Mouse (Mus musculus) liver, adult 2 months (tissue): ENCODE measurements around the gene Ifi47. TPM values are rescaled to one million over a fixed set of nuclear protein-coding genes. Genes with fewer than 3 reads are reported as not detected.
A peak's percentile ranks its signal among the peaks of the same experiment; 100 is the strongest.

ENCODE experiments used
- DNase-seq: peaks from one replicate; pipeline ENCODE4 v3.0.0-alpha.2; 2011; ENCODE audit warnings: low read depth, low spot score; ENCODE audit errors: extremely low read depth
- H3K27ac ChIP-seq: fragments of 200-500 bp; replicated peaks from 2 replicates; pipeline ENCODE4 v1.5.1; 2012; ENCODE audit warnings: low read depth, mild to moderate bottlenecking, control low read depth, inconsistent platforms, low read length; ENCODE audit not compliant: insufficient read depth
- H3K27me3 ChIP-seq: fragments of 200-500 bp; 2 replicates; pipeline ENCODE4 v1.6.1; 2012; ENCODE audit warnings: mild to moderate bottlenecking, moderate library complexity, low read length, inconsistent platforms; ENCODE audit not compliant: control insufficient read depth, insufficient read depth
- H3K36me3 ChIP-seq: fragments of 200-500 bp; 2 replicates; pipeline ENCODE4 v1.6.1; 2012; ENCODE audit warnings: low read length, inconsistent platforms; ENCODE audit not compliant: control insufficient read depth, insufficient read depth
- H3K4me1 ChIP-seq: fragments of 200-500 bp; 2 replicates; pipeline ENCODE4 v1.6.1; 2011; ENCODE audit warnings: low read length; ENCODE audit not compliant: control insufficient read depth, insufficient read depth
- H3K4me3 ChIP-seq: fragments of 200-500 bp; 2 replicates; pipeline ENCODE4 v1.5.1; 2011; ENCODE audit warnings: low read depth, mild to moderate bottlenecking, control low read depth, low read length, moderate library complexity; ENCODE audit not compliant: insufficient read depth
- H3K79me2 ChIP-seq: fragments of 200-500 bp; 2 replicates; pipeline ENCODE4 v1.6.1; 2012; ENCODE audit warnings: inconsistent platforms, mild to moderate bottlenecking, low read length, moderate library complexity; ENCODE audit not compliant: control insufficient read depth, insufficient read depth
- H3K9ac ChIP-seq: fragments of 200-500 bp; 2 replicates; pipeline ENCODE4 v1.6.1; 2012; ENCODE audit warnings: low read depth, mild to moderate bottlenecking, control low read depth, inconsistent platforms, low read length
- CTCF ChIP-seq: fragments of 200-500 bp; IDR thresholded peaks from 2 replicates; pipeline ENCODE4 v1.5.1; 2011; ENCODE audit warnings: low read depth, low read length, control low read depth
- POLR2A ChIP-seq: fragments of 200-500 bp; IDR thresholded peaks from 2 replicates; pipeline ENCODE4 v1.6.1; 2011; ENCODE audit warnings: low read length, control low read depth; ENCODE audit not compliant: insufficient read depth; ENCODE audit errors: extremely low read depth
- WGBS: fragments of 180-500 bp; shearing (Covaris S2); methylation state at CpG from one replicate; pipeline ENCODE4 v1.1.7; 2018; 5-methylcytosine and 5-hydroxymethylcytosine counted together
- polyA plus RNA-seq: library from polyadenylated mRNA; depleted of rRNA; stranded (reverse); fragments of >200 nt; gene quantifications from 2 replicates; pipeline ENCODE4 v1.2.3, GENCODE M21; 2012
- total RNA-seq: library from RNA; depleted of rRNA; stranded (reverse); fragments of >200 nt; gene quantifications from 2 replicates; pipeline ENCODE4 v1.2.3, GENCODE M21; 2014

Ifi47 gene
- total and polyA plus RNA-seq, 2 experiments: 12.7 to 21.3 TPM

GRCm38 (mm10) chr11:49087830-49088616 is 11.6 kb downstream of the Ifi47 start:
- DNase-seq: peak; percentile 66
- no peak for TF ChIP-seq POLR2A
- no peak for TF ChIP-seq CTCF
- Histone ChIP-seq H3K27ac (peak overlapping the region; percentile 84), H3K4me1 (peaks cover 42% of the 10 kb centered on the region), H3K36me3 (no peaks in the 10 kb centered on the region), H3K79me2 (no peaks in the 10 kb centered on the region; the same call in 1 of the 2 replicates), H3K9ac (peak overlapping the region; percentile 47), H3K4me3 (peak overlapping the region; percentile 65), H3K27me3 (no peaks in the 10 kb centered on the region)
- WGBS: 13% methylated on average over 22 of the region's 22 CpGs

GRCm38 (mm10) chr11:49088990-49089652 is 12.7 kb downstream of the Ifi47 start:
- no peak overlapping the region for H3K4me3 ChIP-seq
- DNase-seq: peak; percentile 89
- peaks cover 34% of the 10 kb centered on the region for H3K4me1 ChIP-seq
- no peak overlapping the region for H3K9ac ChIP-seq
- H3K79me2 ChIP-seq: no peaks in the 10 kb centered on the region; the same call in 1 of the 2 replicates
- peak overlapping the region; percentile 34; the same call in 1 of the 2 replicates for H3K27ac ChIP-seq
- H3K36me3 ChIP-seq: no peaks in the 10 kb centered on the region
- no peaks in the 10 kb centered on the region for H3K27me3 ChIP-seq
- WGBS: 37% methylated on average over 5 of the region's 5 CpGs
- TF ChIP-seq CTCF (no peak), POLR2A (no peak)

- Histone ChIP-seq H3K36me3 (no peaks in the 10 kb centered on the region), H3K4me3 (no peak overlapping the region), H3K9ac (no peak overlapping the region), H3K4me1 (peaks cover 27% of the 10 kb centered on the region), H3K27ac (peak overlapping the region; percentile 56), H3K79me2 (no peaks in the 10 kb centered on the region; the same call in 1 of the 2 replicates), H3K27me3 (no peaks in the 10 kb centered on the region)
- 44% methylated on average over 3 of the region's 3 CpGs for WGBS
- TF ChIP-seq CTCF (no peak), POLR2A (no peak)
- DNase-seq: peak; percentile 97
Observed at GRCm38 (mm10) chr11:49089735-49090507, 13.5 kb downstream of the Ifi47 start.

- 46% methylated on average over 5 of the region's 5 CpGs for WGBS
- H3K27me3 ChIP-seq: no peaks in the 10 kb centered on the region
- no peak for TF ChIP-seq CTCF
- TF ChIP-seq POLR2A: no peak
- DNase-seq: peak; percentile 34
- H3K9ac ChIP-seq: no peak overlapping the region
- H3K4me3 ChIP-seq: no peak overlapping the region
- peaks cover 23% of the 10 kb centered on the region for H3K4me1 ChIP-seq
- no peaks in the 10 kb centered on the region; the same call in 1 of the 2 replicates for H3K79me2 ChIP-seq
- H3K36me3 ChIP-seq: peaks cover 3% of the 10 kb centered on the region; the same call in 1 of the 2 replicates
- peak overlapping the region; percentile 63 for H3K27ac ChIP-seq
Observed at GRCm38 (mm10) chr11:49090551-49090950, 14.2 kb downstream of the Ifi47 start.

GRCm38 (mm10) chr11:49091171-49091570 is 14.8 kb downstream of the Ifi47 start:
- Histone ChIP-seq H3K79me2 (no peaks in the 10 kb centered on the region; the same call in 1 of the 2 replicates), H3K27me3 (no peaks in the 10 kb centered on the region), H3K36me3 (peaks cover 3% of the 10 kb centered on the region; the same call in 1 of the 2 replicates), H3K4me1 (peaks cover 21% of the 10 kb centered on the region), H3K9ac (no peak overlapping the region), H3K4me3 (no peak overlapping the region), H3K27ac (peak overlapping the region; percentile 88)
- peak; percentile 84 for DNase-seq
- no peak for TF ChIP-seq POLR2A
- no peak for TF ChIP-seq CTCF
- WGBS: 12% methylated on average over 4 of the region's 4 CpGs
